Mouse (Mus musculus) spleen, adult 2 months (tissue): ENCODE measurements around the gene Olfr1229. TPM values are rescaled to one million over a fixed set of nuclear protein-coding genes. Genes with fewer than 3 reads are reported as not detected.

Experiments
- DNase-seq, 2 experiments: peaks; one replicate each; pipeline versions ENCODE4 v3.0.0 to v3.0.0-alpha.2; 2012 to 2021; ENCODE audit warnings: low spot score in 2 of 2, low read depth in 1 of 2
- H3K27ac ChIP-seq: fragments of 200-500 bp; 2 replicates; pipeline ENCODE4 v1.5.1; 2012; ENCODE audit warnings: low read length, inconsistent platforms; ENCODE audit not compliant: insufficient read depth
- H3K27me3 ChIP-seq: fragments of 200-500 bp; 2 replicates; pipeline ENCODE4 v1.6.1; 2012; ENCODE audit warnings: mild to moderate bottlenecking, moderate library complexity, low read length, inconsistent platforms; ENCODE audit not compliant: control insufficient read depth, insufficient read depth
- H3K36me3 ChIP-seq: fragments of 200-500 bp; 2 replicates; pipeline ENCODE4 v1.6.1; 2012; ENCODE audit warnings: mild to moderate bottlenecking, low read length, inconsistent platforms; ENCODE audit not compliant: control insufficient read depth, insufficient read depth
- H3K4me1 ChIP-seq: fragments of 200-500 bp; 2 replicates; pipeline ENCODE4 v1.6.1; 2011; ENCODE audit warnings: inconsistent platforms; ENCODE audit not compliant: control insufficient read depth, insufficient read depth, insufficient read length
- H3K4me3 ChIP-seq: fragments of 200-500 bp; 2 replicates; pipeline ENCODE4 v1.5.1; 2011; ENCODE audit warnings: mild to moderate bottlenecking, inconsistent platforms; ENCODE audit not compliant: insufficient read depth, insufficient read length; ENCODE audit errors: extremely low read depth
- CTCF ChIP-seq: fragments of 200-500 bp; IDR thresholded peaks from 2 replicates; pipeline ENCODE4 v1.5.1; 2011; ENCODE audit warnings: mild to moderate bottlenecking, inconsistent platforms; ENCODE audit not compliant: insufficient read depth, insufficient read length, insufficient replicate concordance; ENCODE audit errors: extremely low read depth
- POLR2A ChIP-seq: fragments of 200-500 bp; IDR thresholded peaks from 2 replicates; pipeline ENCODE4 v1.6.1; 2011; ENCODE audit warnings: low read depth, low read length, inconsistent platforms
- WGBS: fragments of 180-500 bp; shearing (Covaris S2); methylation state at CpG from one replicate; pipeline ENCODE4 v1.1.7; 2018; 5-methylcytosine and 5-hydroxymethylcytosine counted together
- polyA plus RNA-seq: library from polyadenylated mRNA; depleted of rRNA; stranded (reverse); fragments of >200 nt; gene quantifications from 2 replicates; pipeline ENCODE4 v1.2.3, GENCODE M21; 2012; rRNA removed

The Olfr1229 gene
- polyA plus RNA-seq: not detected in 2 replicates

DNA sequence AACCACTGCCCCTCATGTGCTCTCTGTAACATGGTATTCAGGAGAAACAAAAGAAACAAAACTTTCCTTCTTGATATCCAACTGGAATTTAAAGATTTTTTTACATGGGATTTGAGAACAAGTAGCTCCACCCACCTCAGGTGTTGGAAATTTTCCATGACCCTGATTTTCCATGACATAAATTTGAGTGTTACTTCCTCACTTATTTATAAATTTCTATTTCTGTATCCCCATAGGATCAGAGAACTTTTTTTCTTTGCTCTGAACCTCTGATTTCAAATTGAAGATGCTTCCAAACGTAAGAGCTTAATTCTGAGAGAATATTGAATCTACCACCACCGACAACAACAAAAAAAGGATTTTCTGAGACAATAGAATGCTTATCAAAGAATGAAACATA lies at the start of gene Olfr1229:
Gene Olfr1229, minus strand, starts transcription at position 101 of the 400 bp plus-strand sequence.
- TF ChIP-seq CTCF (no peak), POLR2A (no peak)
- H3K4me3 ChIP-seq: no peak within 1 kb of the TSS
- WGBS: 77% methylated on average over 2 of the region's 2 CpGs
- no peak within 1 kb of the TSS for H3K27ac ChIP-seq
- no peaks in the 10 kb centered on the region for H3K27me3 ChIP-seq
- no peaks in the 10 kb centered on the region for H3K36me3 ChIP-seq
- no peak for DNase-seq
- H3K4me1 ChIP-seq: no peaks in the 10 kb centered on the region

GRCm38 (mm10) chr2:89329575-89329974 lies 41.8 kb upstream of the Olfr1229 start, which contains the start of gene Olfr1232:
TSS of gene Olfr1232 (minus strand) at chr2:89329675.
- DNase-seq: no peak
- Histone ChIP-seq H3K36me3 (no peaks in the 10 kb centered on the region), H3K27ac (no peak within 1 kb of the TSS), H3K27me3 (no peaks in the 10 kb centered on the region), H3K4me1 (no peaks in the 10 kb centered on the region), H3K4me3 (no peak within 1 kb of the TSS)
- TF ChIP-seq CTCF: no peak

DNA sequence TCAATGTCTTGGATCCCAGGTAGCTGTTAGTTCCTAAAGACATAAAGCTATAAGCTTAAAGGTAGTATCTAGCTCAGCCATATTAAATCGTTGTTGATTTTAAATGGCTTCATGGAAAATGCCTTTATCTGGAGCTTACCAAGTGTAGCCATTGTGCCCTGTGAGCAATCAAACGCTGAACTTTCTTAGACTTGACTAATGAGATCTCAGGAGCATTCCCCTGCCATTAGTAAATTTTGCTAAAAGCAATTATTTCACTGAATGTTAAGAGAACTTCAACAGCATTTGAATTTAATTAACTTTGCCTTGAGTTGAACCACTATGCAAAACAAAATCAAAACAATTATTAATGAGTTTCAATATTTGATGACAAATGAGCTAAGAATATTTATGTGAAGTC lies 19.2 kb upstream of the Olfr1229 start, which contains the start of gene Olfr1231:
Gene Olfr1231, minus strand, starts transcription at position 101 of the 400 bp plus-strand sequence.
- Histone ChIP-seq H3K4me1 (no peaks in the 10 kb centered on the region), H3K27ac (no peak within 1 kb of the TSS), H3K4me3 (no peak within 1 kb of the TSS), H3K27me3 (no peaks in the 10 kb centered on the region), H3K36me3 (no peaks in the 10 kb centered on the region)
- no peak for DNase-seq
- WGBS: 76% methylated on average over 2 of the region's 2 CpGs
- TF ChIP-seq POLR2A: no peak
- TF ChIP-seq CTCF: no peak

DNA sequence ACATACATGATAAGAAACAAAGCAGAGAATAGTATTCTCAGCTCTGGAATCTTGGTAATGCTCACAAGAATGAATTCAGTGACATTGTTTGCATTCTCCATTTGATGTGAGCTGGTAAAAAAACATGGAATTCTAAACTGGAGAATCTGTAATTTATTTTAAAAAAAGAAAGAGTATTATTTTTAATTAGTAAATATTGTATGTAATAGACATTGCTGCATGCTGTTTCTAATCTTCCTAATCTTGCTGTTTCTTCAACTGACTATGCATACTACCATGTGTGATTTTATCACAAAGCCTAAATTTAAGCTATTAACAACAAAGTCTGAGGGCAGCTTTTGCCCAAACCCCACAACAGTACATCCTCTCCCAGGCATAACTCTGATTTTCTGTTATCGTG lies 9.4 kb upstream of the Olfr1229 start, which contains the start of gene Olfr1230:
Gene Olfr1230, minus strand, starts transcription at position 101 of the 400 bp plus-strand sequence.
- Histone ChIP-seq H3K4me1 (no peaks in the 10 kb centered on the region), H3K4me3 (no peak within 1 kb of the TSS), H3K27me3 (no peaks in the 10 kb centered on the region), H3K27ac (no peak within 1 kb of the TSS), H3K36me3 (no peaks in the 10 kb centered on the region)
- 94% methylated on average over 1 of the region's 1 CpGs for WGBS
- TF ChIP-seq POLR2A (no peak), CTCF (no peak)
- no peak for DNase-seq

GRCm38 (mm10) chr2:89253962-89254361 lies 33.9 kb downstream of the Olfr1229 start, which contains the start of gene Olfr1228:
TSS of gene Olfr1228 (minus strand) at chr2:89254062.
- no peaks in the 10 kb centered on the region for H3K27me3 ChIP-seq
- no peak within 1 kb of the TSS for H3K27ac ChIP-seq
- H3K36me3 ChIP-seq: no peaks in the 10 kb centered on the region
- DNase-seq: no peak
- no peaks in the 10 kb centered on the region for H3K4me1 ChIP-seq
- H3K4me3 ChIP-seq: no peak within 1 kb of the TSS
- TF ChIP-seq CTCF: no peak

Other genes starting within 250 kb of the Olfr1229 start
- gene Olfr1218, start 226.8 kb downstream of the Olfr1229 start, polyA plus RNA-seq: not detected in 2 replicates
- gene Olfr1219, start 204.5 kb downstream of the Olfr1229 start, polyA plus RNA-seq: not detected in 2 replicates
- gene Olfr1220, start 181.2 kb downstream of the Olfr1229 start, polyA plus RNA-seq: not detected in 2 replicates
- not detected in 2 replicates for gene Olfr1221, start 170.7 kb downstream of the Olfr1229 start, polyA plus RNA-seq
- not detected in 2 replicates for gene Olfr1222, start 155.0 kb downstream of the Olfr1229 start, polyA plus RNA-seq
- not detected in 2 replicates for gene Olfr1223, start 136.5 kb downstream of the Olfr1229 start, polyA plus RNA-seq
- not detected in 2 replicates for gene Olfr1224-ps1, start 123.9 kb downstream of the Olfr1229 start, polyA plus RNA-seq
- not detected in 2 replicates for gene Olfr1225, start 113.3 kb downstream of the Olfr1229 start, polyA plus RNA-seq
- not detected in 2 replicates for gene Olfr1226, start 88.0 kb downstream of the Olfr1229 start, polyA plus RNA-seq
- gene Olfr1228, start 34.0 kb downstream of the Olfr1229 start, polyA plus RNA-seq: not detected in 2 replicates
- not detected in 2 replicates for gene Olfr1230, start 9.3 kb upstream of the Olfr1229 start, polyA plus RNA-seq
- gene Olfr1231, start 19.1 kb upstream of the Olfr1229 start, polyA plus RNA-seq: not detected in 2 replicates
- not detected in 2 replicates for gene Olfr1232, start 41.7 kb upstream of the Olfr1229 start, polyA plus RNA-seq
- not detected in 2 replicates for gene Olfr1233, start 54.4 kb upstream of the Olfr1229 start, polyA plus RNA-seq
- gene Olfr1234, start 76.9 kb upstream of the Olfr1229 start, polyA plus RNA-seq: not detected in 2 replicates
- gene Olfr1238, start 121.7 kb upstream of the Olfr1229 start, polyA plus RNA-seq: not detected in 2 replicates
- gene Olfr1239, start 132.4 kb upstream of the Olfr1229 start, polyA plus RNA-seq: not detected in 2 replicates
- not detected in 2 replicates for gene Olfr1240, start 155.0 kb upstream of the Olfr1229 start, polyA plus RNA-seq
- gene Olfr1241, start 199.1 kb upstream of the Olfr1229 start, polyA plus RNA-seq: not detected in 2 replicates
- not detected in 2 replicates for gene Olfr1242, start 210.3 kb upstream of the Olfr1229 start, polyA plus RNA-seq
- not detected in 2 replicates for gene Olfr1243, start 243.5 kb upstream of the Olfr1229 start, polyA plus RNA-seq